Mouse (Mus musculus) testis, adult 2 months (tissue): ENCODE measurements at regions not wholly inside any gene's neighbourhood (a gene's known extent, or its start where the extent isn't known, plus 50 kb on each side); places are given as distances from the start of the nearest gene placed in this dataset.

Experiments
- CTCF ChIP-seq: fragments of 200-500 bp; IDR thresholded peaks from 2 replicates; pipeline ENCODE4 v1.5.1; 2012; ENCODE audit warnings: low read depth, mild to moderate bottlenecking, inconsistent platforms, low read length, moderate library complexity; ENCODE audit not compliant: control insufficient read depth, insufficient read depth, insufficient replicate concordance
- POLR2A ChIP-seq: fragments of 200-500 bp; IDR thresholded peaks from 2 replicates; pipeline ENCODE4 v1.6.1; 2012; ENCODE audit warnings: low read depth, mild to moderate bottlenecking, inconsistent platforms, low read length, moderate library complexity; ENCODE audit not compliant: control insufficient read depth

DNA sequence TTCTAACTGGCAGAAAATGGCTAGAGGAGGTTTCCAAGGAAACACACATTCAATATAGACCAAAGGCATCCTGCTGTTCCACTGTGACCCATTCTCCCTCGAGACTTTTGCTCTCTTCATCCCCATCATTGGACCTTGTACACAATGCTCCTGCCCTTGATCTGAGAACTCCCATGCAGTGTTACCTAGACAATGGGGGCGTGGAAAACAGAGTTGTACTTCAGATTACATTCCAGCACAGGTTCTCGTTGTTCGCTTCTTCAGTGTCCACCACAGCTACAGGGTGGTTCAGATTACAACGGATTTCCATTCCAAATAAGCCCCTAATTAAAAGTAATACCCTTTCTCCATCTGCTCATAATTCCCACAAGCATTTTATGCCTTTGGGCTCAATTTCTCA, 186.8 kb upstream of the Thbs1 start:
- no peak for TF ChIP-seq POLR2A
- TF ChIP-seq CTCF: no peak
